Mouse (Mus musculus) lung, postnatal 10 days (tissue): ENCODE data around the gene Cma2.
"Not testable (repeated sequence)": the region's sequence is repeated elsewhere in the genome, so short reads cannot be mapped to it uniquely, and the experiment has no call there.

Experiments used
- DNase-seq: peaks from one replicate; pipeline ENCODE4 v3.0.0; 2021

Gene Cma2

DNA sequence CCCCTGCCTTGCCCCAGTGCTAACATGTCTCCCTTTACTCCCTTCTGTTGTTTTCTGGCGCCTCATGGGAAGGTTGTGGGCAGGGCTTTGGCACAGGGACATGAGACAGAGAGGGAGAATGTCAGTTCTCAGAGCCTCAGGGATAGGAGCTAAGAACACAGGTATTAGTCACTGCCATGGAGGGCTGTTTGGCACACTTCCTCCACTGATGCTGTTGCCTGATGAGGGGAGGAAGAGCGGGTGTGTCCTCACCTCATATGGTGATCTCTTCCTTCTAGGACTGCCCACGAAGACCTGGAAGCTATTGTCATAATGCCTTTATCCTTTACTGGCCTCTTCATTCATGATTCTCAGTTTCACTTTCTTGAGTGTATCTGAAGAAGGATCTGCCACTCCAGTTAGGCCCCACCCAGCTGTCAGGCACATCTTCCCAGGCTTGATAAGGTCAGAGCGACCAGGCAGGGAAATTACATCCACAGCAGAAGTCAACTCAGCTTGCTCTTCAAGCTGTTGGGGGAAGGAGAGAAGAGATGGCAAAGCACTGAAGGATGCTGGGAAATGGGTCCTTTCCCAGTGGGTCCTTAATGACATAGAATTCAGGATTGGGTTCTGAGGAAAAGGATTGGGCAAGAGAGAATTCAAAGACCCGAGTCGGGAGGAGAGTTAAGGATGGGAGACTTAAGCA lies at the start of gene Cma2:
TSS of gene Cma2 (plus strand) at position 635 of the 685 bp plus-strand sequence.
- no peak for DNase-seq

DNA sequence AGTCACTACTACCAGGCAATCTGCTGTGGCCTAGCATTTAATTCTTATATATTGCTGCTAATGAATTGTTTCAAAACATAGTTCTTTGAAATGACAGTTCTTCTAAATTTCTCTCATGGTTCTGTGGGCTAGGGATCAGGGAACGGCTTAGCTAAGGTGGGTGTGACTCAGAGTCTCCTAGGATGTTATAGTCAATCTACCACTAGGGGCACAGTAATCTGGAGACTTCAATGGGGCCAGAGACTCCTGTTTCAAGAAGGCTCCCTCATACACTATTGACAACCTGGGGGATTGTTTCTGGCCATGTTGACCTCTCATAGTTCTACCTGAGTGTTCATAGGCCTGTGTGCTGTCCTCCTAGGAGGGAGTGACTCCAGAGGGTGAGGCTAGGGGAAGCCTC lies 45.3 kb upstream of the Cma2 start:
- DNase-seq, result no peak

DNA sequence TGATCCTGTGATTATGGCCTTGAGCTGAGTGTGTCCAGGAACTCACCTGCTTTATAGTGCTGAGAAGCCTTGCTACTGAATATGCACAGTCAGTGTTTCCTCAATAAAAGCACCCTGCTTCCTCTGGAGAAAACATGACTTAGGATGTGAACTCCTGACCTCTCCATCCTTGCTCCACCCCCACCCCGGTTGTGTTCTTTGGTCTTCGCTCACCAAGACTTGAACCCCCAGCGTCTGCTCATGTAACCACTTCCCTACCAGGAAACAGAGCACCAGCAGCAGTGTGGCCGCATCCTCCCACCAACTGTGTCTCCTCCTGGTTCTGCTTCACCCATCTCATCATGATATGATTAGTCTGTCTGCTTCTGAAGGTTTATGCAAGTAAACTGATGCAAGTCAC lies 37.4 kb upstream of the Cma2 start:
- DNase-seq, result no peak

DNA sequence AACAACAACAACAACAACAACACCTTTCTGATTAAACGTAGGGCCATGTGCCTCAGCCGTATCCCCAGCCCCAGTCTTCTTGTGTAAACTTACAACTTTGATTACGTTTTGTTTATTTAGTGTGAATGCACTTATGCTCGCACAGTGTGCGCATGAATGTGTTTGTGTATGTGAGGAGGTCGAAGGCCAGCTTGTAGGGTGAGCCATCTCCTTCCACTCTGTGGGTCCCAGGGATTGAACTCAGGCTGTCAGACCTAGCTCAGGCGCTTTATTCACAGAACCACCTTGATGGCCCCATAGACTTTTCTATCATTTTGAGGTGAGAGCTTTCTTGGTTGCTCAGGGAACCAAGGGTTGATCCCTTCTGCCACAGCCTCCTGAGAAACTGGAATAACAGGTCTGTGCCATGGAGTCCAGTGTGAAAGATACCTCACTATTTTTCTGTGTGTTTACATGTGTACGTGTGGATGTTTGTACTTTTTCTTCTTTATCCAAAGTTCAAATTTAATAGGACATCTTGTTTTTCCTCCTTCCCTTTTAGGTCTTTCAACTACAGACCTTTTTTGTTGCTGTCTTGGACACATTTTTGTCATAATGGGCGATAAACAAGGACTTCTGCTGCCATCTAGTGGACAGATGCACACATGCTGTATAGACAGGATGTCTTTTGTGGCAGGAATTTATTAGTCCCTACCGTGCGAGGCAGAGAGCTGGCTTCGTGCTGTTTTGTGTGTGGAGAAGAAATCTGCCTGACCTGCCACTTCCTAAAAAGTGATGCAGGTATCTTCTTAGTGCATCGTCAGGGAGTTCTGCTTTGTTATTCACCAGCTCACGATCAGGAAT lies 32.3 kb upstream of the Cma2 start:
- peak; percentile 88 for DNase-seq

DNA sequence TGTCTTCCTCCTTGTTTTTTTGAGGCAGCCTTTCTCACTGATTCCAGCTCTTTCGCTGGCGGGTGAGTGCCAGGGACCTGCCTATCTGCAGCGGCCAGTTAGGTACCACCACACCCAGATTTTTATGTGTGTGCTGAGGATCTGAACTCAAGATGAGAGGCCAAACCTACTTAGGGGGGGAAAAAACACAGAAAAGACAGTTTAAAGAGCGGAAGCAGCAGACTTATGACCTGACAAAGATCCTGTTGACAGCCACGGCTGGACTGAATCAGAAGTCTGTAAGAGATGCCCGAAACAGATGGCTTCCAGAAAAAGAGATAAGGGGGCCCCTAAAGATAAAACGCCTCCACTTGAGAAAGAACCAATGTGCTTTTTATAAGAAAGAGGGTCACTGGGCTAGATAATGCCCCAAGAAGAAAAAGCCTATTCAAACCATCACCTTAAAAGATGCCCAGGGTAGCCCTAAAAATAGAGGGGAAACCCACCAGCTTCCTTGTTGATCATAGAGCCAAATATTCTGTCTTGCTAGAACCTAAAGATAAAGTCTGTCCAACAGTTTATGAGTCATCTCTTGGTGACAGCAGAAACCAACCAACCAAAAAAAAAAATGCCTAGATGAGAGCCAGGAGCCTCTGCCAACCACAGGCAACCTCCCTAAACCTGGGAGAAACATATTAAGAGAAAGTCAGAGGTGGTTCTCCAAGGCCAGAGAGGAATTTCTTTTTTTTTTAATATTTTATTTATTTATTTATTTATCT lies 28.1 kb upstream of the Cma2 start:
- no peak for DNase-seq

DNA sequence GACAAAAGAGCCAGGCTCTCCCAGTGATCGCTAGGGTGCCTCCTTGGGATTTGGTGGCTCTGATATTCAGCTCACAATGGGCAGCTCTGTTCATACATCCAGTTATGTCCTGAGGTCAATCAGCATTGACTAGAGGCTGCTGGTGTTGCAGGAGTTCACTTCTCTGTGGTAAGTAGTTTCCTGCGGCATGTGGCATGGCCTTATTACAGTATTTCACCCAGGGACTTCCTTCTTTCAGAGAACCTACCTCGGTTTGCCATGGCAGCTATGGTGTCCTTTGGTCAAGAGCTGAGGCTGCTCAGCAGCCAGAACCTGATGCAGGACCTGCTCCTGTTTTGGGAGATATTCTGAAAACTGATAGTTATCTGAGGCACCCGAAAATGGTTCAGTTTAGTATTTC lies 23.9 kb upstream of the Cma2 start:
- DNase-seq, result no peak

DNA sequence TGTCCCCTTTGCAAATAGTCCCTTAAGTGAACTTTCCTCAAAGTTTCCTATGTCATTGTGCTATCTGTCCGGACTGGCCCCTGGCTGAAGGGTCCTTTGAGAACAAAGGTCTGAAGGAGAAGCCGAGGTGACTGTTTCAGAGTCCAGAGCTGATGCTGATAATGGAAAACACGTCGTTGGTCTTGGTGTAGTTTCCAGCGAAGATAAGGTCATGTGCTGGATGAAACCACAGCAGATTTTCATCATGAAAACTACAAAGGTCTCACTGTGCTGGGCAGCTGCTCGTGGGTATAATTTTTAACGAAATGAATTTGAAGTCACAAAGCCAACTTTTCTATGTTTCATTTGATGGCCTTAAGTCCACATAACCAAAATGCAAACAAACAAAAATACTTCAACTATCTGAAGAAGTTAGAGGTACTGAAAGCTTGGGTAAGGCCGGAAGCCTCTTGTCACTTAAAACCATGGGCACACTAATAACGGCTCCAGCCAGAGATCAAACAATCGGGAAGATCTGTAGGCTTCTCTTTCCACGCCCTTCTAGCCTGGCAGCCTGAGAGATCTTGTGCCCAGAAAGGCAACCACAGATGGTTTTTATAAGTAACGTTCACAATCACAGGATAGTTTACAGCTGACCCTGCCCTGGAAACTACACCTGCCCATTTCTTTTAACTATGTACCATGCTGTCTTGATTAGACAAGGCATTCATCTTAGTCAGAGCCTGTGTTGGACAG lies 21.4 kb upstream of the Cma2 start:
- DNase-seq, result no peak

DNA sequence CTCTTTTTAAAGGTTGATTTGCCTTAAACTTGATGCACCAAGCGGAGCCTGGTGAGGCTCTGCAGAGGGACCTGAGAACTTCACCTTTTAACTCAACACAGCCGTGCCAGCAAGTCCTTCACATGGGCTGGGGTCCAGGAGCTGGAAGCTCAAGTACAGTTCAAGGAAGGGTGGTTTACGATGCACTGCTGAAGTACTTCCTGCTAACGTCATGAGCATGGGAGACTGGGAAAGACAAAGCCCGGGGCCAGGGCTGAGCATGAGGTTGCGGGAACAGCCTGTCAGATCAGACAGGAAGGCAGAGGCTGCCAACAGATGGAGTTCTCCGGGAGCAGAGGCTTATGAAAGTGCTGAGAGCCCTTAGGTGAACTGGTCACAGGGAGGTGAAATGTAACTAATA lies 17.2 kb upstream of the Cma2 start:
- peak; percentile 89 for DNase-seq

DNA sequence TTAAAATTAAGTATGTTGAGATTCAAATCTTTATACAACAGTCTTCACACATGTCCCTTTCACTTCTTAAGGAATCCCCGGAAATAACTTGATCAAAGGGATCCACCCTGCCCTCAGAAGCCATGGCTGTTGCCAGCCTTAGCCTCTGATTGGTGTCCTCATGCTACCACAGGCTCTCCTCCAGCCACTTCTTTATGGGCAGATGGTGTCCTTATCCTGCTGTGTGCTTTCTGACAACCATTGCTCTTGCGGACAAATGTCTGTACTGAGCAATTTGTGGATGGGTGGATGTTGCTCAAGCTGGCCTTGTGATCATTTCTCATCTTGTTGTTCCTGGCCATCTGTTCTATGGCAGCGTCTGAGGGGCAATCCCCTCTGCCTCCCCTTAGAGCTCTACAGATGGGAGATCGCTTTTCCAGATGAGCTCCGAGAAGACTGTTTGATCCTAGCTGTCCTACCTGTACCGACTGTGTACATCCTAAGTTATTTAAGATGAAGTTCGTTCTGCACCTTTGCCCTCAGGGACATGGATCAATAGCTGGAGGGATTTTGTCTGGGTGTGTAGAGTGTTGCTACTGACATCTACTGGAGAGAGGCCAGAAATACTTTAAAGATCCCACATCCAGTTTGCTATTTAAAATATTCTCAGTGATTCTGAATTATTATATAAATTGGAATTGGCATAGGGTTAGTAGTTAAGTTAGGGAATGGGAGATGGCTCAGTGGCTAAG lies 10.5 kb upstream of the Cma2 start:
- DNase-seq, result no peak

DNA sequence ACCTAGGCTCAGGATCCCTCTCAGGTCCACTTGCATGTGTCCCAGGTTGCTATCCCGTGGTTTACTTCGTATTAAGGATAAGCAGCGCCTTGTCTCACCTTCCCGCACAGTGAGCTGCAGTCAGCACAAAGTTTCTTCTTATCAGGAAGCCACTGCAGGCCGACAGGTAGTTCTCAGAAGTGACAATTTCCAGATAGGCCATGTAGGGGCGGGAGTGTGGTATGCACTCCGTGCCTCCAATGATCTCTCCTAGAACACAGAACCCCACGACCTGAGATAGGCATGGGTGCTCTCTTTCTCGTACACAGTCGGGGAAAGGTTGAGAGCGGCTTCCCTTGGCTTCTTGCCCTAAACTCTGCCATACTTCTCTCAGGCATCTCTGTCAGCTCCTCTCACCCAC lies 7.2 kb upstream of the Cma2 start:
- DNase-seq, result no peak

DNA sequence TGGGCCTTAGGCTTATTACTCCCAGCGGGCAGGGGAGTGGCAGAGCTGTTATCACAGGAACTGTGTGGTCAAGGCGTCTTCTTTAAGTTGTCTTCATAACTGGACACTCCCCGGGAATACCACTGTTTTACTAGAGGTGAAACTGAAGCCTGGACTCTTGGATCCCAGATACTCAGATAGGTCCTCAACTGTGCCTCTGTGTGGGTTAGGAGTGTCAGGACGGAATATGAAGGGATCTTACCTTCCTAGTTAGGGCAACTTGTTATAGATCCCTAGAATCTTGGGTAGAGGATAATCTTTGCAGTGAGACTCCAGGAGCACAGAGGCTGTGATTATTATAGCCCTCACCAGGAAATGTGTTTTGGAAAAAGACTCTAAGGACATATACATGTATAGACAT lies 6.2 kb upstream of the Cma2 start, which contains the start of gene Cma1:
TSS of gene Cma1 (minus strand) at position 101 of the 400 bp plus-strand sequence.
- no peak for DNase-seq

DNA sequence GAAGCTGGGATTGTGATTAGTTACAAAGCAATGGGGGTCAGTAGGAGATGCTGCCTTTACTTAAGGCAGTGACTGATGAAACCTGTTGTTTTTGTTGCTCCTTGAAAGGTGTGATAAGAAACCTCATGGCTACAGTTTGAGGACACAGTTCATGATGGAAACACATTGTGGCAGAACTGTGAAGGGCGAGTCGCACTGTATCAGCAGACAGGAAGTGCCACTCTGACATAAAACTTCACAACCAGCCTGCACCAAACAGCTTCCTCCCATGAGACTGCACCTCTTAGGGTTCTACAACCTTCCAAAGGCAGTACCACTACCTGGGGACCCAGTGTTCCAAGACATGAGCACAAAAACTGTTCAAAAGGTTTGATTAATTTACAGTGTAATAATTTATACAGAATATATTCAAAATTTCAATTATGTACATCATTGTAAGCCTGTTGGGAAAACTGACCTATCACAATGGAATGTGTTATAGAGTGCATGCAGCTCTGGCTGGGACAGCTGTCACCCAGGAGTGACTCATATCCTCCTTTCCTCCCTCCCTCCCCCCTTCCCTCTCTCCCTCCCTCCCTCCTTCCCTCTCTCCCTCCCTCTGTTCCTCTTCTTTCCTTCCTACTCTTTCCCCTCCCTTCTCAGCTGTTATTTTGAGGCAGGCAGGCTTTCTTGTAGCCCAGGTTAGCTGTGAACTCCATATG lies 4.4 kb upstream of the Cma2 start:
- no peak for DNase-seq

DNA sequence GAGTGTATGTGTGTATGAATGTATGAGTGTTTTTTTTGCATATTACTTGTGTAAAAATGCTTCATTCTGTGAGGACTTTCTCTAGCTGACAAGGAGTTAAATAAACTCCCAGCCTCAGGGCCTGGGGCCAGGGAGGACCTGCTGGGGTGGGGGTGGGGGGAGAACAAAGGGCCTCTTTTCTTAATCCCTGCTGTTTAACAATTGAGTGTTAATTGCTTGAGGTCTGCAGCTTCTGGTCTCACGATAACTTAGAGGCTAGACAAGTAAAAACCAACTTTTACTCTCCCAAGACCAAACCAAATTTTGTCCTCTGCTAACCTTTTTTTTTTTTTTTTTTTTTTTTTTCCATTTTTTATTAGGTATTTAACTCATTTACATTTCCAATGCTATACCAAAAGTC lies 12.5 kb downstream of the Cma2 start:
- DNase-seq, result no peak

DNA sequence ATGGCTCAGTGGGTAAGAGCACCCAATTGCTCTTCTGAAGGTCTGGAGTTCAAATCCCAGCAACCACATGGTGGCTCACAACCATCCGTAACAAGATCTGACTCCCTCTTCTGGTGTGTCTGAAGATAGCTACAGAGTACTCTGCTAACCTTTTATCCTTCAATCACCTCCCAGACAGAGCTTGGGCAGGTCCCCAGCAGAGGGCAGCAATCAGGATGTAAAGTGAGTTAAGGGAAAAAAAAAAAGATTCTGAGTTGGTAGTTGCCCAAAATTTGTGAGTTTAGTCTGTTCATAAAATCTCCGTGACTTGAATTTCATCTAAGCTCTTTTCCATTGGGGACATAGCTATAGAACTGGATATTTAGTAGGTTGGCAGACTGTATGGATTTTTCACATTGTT lies 13.1 kb downstream of the Cma2 start:
- DNase-seq, result not testable (repeated sequence)

DNA sequence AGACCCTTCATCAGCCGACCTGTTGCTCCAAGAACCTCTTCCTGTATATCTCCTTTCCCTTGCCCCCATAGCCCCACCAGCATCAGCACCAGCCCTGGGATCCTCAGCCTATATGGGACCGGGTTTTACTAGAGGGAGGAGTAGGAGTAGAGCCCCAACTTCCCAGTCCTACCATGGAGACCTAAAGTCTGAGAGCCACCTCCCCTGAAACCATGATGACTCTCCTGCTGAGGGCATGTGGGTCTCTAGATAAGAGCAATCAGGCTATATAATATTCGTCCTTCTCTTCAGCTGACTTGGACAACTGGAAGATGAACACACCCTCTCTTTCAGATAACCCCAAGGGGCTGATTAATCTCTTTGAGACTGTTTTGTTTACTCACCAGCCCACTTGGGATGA lies 36.7 kb downstream of the Cma2 start:
- DNase-seq, result not testable (repeated sequence)

DNA sequence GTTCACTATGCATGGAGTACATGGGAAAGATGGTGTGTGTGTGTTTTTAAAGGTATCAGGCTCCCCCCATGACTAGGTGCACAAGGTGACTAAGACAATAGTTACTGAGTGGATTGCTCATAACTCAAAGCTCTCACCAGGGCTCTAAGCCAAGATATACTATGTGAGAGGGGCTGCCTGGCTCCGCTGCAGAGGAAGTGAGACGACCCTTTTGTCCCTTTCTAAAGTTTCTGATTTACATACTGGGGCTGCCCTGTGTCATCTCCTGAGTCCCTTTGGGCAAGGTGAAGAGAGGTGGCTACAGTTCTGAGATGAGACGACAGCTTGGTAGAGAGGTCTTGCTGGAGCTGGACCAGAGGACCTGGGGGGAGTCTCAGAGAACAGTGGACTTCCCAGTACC lies 62.4 kb downstream of the Cma2 start:
- DNase-seq, result no peak

DNA sequence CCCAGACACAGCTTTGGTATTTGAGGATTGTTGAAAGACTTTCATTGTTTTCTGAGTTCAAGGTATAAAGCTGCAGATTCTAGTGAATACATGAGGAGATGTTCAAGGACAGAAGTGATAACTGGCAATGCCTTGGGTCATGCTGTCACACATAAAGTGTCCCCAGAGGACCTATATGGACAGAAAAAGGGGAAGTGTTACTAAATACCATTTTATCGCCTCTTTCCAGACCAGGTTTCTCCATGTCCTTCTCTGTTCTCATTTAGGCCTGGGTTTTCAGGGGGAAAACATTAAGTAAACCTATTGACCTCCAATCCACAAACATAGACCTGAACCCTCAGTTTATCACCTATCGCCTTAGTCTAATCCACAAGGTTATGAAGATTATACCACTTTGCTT lies 63.1 kb downstream of the Cma2 start:
- DNase-seq, result no peak

DNA sequence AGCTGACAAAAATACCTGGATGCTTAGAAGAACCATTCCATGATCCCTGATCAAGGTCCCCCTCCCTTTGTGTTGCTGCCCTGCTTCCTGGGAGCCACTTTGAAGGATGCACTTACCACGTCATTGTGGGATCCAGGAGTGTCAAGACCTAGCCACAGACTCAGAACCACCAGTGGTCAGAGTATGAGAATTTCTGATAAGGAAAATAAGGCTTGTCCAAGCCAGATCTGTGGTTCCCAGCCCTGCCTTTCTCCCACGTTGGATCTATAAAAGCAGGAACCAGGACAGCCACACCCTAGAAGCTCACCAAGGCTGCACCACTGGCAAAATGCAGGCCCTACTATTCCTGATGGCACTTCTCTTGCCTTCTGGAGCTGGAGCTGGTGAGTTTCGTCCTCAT lies 66.9 kb downstream of the Cma2 start, which contains the start of gene Mcpt1:
TSS of gene Mcpt1 (plus strand) at position 301 of the 400 bp plus-strand sequence.
- DNase-seq, result not testable (repeated sequence)

DNA sequence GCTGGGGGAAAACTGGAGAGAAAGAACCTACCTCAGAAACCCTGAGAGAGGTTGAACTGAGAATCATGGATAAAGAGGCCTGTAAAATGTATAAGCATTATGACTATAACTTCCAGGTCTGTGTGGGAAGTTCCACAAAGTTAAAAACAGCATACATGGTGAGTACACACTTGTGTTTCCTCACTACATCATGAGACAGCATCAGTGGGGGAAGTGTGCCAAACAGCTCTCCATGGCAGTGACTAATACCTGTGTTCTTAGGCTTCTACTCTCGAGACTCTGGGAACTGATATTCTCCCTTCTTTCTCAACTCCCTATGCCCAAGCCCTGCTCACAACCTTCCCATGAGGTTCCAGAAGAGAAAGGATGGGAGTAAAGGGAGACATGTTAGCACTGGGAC lies 68.7 kb downstream of the Cma2 start:
- DNase-seq, result no peak

DNA sequence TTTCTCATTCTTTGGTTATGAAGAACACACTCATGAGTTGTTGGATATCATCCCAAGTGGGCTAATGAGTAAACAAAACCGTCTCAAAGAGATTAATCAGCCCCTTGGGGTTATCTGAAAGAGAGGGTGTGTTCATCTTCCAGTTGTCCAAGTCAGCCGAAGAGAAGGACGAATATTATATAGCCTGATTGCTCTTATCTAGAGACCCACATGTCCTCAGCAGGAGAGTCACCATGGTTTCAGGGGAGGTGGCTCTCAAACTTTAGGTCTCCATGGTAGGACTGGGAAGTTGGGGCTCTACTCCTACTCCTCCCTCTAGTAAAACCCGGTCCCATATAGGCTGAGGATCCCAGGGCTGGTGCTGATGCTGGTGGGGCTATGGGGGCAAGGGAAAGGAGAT lies 70.5 kb downstream of the Cma2 start:
- not testable (repeated sequence) for DNase-seq
